Mouse (Mus musculus) thymus, adult 2 months (tissue): ENCODE data around the gene Atf7ip.

ENCODE experiments used
- CTCF ChIP-seq: fragments of 200-500 bp; IDR thresholded peaks from 2 replicates; pipeline ENCODE4 v1.5.1; 2012; ENCODE audit warnings: mild to moderate bottlenecking, control low read depth, low read length, moderate library complexity, borderline replicate concordance; ENCODE audit not compliant: control insufficient read depth, poor library complexity, insufficient read depth; ENCODE audit errors: extremely low read depth
- POLR2A ChIP-seq: fragments of 200-500 bp; IDR thresholded peaks from 2 replicates; pipeline ENCODE4 v1.6.1; 2012; ENCODE audit warnings: mild to moderate bottlenecking, low read length, control low read depth, moderate library complexity; ENCODE audit not compliant: control insufficient read depth, poor library complexity, insufficient read depth; ENCODE audit errors: extremely low read depth

DNA sequence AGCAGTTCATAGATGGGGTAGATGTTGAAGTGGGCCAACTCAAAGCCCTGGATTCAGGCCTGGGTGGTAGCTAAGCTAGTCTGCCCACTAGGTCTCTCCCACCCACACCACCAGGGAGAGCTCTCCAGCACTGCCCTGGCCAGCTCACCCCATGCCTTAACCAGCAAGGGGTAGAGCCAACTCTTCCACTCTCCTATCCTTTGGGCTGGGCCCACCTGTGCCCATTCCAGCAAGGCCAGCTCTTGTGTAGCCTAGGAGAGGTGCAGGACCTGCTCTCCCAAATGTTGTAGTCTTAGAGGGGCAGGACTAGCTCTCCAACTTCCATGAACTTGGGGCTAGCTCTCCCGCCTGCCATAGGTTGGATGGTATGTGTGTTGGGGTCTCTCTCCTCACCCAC, 18.4 kb upstream of the Atf7ip start:
- TF ChIP-seq POLR2A (no peak), CTCF (no peak)
